Mouse (Mus musculus) macrophage (primary cell): ENCODE results near the gene Tmtc4. TPM values are rescaled to one million over a fixed set of nuclear protein-coding genes. Genes with fewer than 3 reads are reported as not detected.

Experiments used
- H3K27ac ChIP-seq: fragments of 350-480 bp; formaldehyde crosslinking; 2 replicates; pipeline ENCODE4 v1.9.0; 2021
- H3K36me3 ChIP-seq: fragments of 350-480 bp; formaldehyde crosslinking; 2 replicates; pipeline ENCODE4 v1.9.0; 2021; ENCODE audit errors: inconsistent target
- H3K4me3 ChIP-seq: fragments of 350-480 bp; formaldehyde crosslinking; 2 replicates; pipeline ENCODE4 v1.9.0; 2021; ENCODE audit errors: inconsistent target
- H3K79me2 ChIP-seq: fragments of 350-480 bp; formaldehyde crosslinking; 2 replicates; pipeline ENCODE4 v1.9.0; 2021; ENCODE audit errors: inconsistent target
- WGBS: methylation state at CpG from one replicate; pipeline ENCODE4 v1.1.7; 2026; ENCODE audit warnings: inconsistent platforms; ENCODE audit not compliant: missing documents; 5-methylcytosine and 5-hydroxymethylcytosine counted together
- polyA plus RNA-seq: library from polyadenylated mRNA; stranded (reverse); fragments of 250-400 nt; gene quantifications from 3 replicates; pipeline ENCODE4 v1.2.4, GENCODE M21; 2018; ENCODE audit warnings: inconsistent platforms

The Tmtc4 gene
- polyA plus RNA-seq, 1 experiment from 2014 or later, result 2.6 TPM

- 88% methylated on average over 2 of the region's 2 CpGs for WGBS
- no peak overlapping the region for H3K27ac ChIP-seq
- no peaks in the 10 kb centered on the region for H3K36me3 ChIP-seq
- H3K79me2 ChIP-seq, result no peaks in the 10 kb centered on the region
- no peak overlapping the region for H3K4me3 ChIP-seq
These were observed 82.1 kb downstream of the Tmtc4 start for GRCm38 (mm10) chr14:122901715-122902114.

GRCm38 (mm10) chr14:122901177-122901576, 82.7 kb downstream of the Tmtc4 start:
- Histone ChIP-seq H3K27ac (no peak overlapping the region), H3K4me3 (no peak overlapping the region), H3K36me3 (no peaks in the 10 kb centered on the region), H3K79me2 (no peaks in the 10 kb centered on the region)
- WGBS, result 97% methylated on average over 3 of the region's 3 CpGs

DNA sequence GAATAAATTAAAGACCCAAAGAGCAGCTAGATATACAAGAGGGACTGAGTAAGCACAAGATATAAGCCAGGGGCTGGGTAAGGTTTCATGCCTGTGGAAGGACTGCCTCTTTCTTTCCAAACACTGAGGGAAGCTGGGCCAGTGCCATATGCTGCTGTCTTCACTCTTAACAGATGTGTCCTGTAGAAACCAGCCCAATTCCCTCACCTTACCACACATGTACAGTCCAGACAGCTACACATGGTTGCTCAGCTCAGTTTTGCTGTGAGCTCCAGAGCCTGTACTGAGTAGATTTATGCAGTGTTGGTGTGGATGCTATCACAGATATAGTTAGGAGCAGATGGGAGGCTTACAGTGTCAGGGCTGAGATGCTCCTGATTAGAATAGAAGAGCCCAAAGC, 83.2 kb downstream of the Tmtc4 start:
- no peak overlapping the region for H3K27ac ChIP-seq
- no peak overlapping the region for H3K4me3 ChIP-seq
- H3K36me3 ChIP-seq, result no peaks in the 10 kb centered on the region
- no peaks in the 10 kb centered on the region for H3K79me2 ChIP-seq

GRCm38 (mm10) chr14:122898550-122898949, 85.3 kb downstream of the Tmtc4 start:
- Histone ChIP-seq H3K79me2 (no peaks in the 10 kb centered on the region), H3K36me3 (no peaks in the 10 kb centered on the region), H3K27ac (no peak overlapping the region), H3K4me3 (no peak overlapping the region)

GRCm38 (mm10) chr14:122896106-122896505, 87.7 kb downstream of the Tmtc4 start:
- Histone ChIP-seq H3K4me3 (no peak overlapping the region), H3K79me2 (no peaks in the 10 kb centered on the region), H3K36me3 (peaks cover 6% of the 10 kb centered on the region; the same call in 1 of the 2 replicates), H3K27ac (no peak overlapping the region)
- 100% methylated on average over 1 of the region's 1 CpGs for WGBS

DNA sequence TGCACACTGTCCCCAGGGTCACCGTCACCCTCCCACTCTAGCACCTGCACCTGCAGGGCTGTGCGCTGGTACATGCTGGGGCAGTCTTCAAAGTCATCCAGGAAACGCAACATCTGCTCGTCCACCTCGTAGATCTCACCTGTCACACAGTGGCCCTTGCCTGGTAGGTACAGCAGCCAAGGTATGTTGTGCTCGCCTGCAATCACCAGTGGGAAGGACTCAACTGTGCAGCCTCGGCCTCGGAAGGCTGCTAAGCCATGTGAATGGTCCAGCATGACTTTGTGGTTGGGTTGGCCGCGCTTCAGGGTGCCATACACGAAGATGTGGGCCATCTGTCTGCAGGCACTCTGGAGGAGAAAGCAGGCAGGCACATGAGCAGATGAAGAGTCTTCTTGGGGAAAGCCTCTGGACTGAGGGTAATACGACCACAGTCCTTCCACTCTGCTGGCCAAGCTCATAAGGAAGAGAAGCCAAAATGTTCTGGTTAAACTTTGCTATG, 92.3 kb downstream of the Tmtc4 start:
- Histone ChIP-seq H3K27ac (no peak overlapping the region), H3K79me2 (no peaks in the 10 kb centered on the region), H3K36me3 (peaks cover 6% of the 10 kb centered on the region; the same call in 1 of the 2 replicates), H3K4me3 (no peak overlapping the region)
- 87% methylated on average over 12 of the region's 12 CpGs for WGBS

- 100% methylated on average over 1 of the region's 1 CpGs for WGBS
- H3K4me3 ChIP-seq, result no peak overlapping the region
- H3K27ac ChIP-seq, result no peak overlapping the region
- peaks cover 6% of the 10 kb centered on the region; the same call in 1 of the 2 replicates for H3K36me3 ChIP-seq
- H3K79me2 ChIP-seq, result no peaks in the 10 kb centered on the region
These were observed 95.4 kb downstream of the Tmtc4 start for GRCm38 (mm10) chr14:122888480-122888872.

- Histone ChIP-seq H3K79me2 (no peaks in the 10 kb centered on the region), H3K36me3 (peaks cover 6% of the 10 kb centered on the region; the same call in 1 of the 2 replicates), H3K4me3 (no peak overlapping the region), H3K27ac (no peak overlapping the region)
- WGBS, result 98% methylated on average over 3 of the region's 3 CpGs
These were observed 95.9 kb downstream of the Tmtc4 start for GRCm38 (mm10) chr14:122887702-122888479.

- 44% methylated on average over 1 of the region's 1 CpGs for WGBS
These were observed 96.6 kb downstream of the Tmtc4 start for GRCm38 (mm10) chr14:122887278-122887677.

GRCm38 (mm10) chr14:122885893-122886292, 97.9 kb downstream of the Tmtc4 start:
- no peak overlapping the region for H3K27ac ChIP-seq
- no peaks in the 10 kb centered on the region for H3K79me2 ChIP-seq
- no peaks in the 10 kb centered on the region; the same call in 1 of the 2 replicates for H3K36me3 ChIP-seq
- no peak overlapping the region for H3K4me3 ChIP-seq
- 96% methylated on average over 7 of the region's 7 CpGs for WGBS

More at GRCm38 (mm10) chr14:122887278-122887677, 96.6 kb downstream of the Tmtc4 start:
- Histone ChIP-seq H3K4me3 (no peak overlapping the region), H3K79me2 (no peaks in the 10 kb centered on the region), H3K36me3 (peaks cover 6% of the 10 kb centered on the region; the same call in 1 of the 2 replicates), H3K27ac (no peak overlapping the region)

DNA sequence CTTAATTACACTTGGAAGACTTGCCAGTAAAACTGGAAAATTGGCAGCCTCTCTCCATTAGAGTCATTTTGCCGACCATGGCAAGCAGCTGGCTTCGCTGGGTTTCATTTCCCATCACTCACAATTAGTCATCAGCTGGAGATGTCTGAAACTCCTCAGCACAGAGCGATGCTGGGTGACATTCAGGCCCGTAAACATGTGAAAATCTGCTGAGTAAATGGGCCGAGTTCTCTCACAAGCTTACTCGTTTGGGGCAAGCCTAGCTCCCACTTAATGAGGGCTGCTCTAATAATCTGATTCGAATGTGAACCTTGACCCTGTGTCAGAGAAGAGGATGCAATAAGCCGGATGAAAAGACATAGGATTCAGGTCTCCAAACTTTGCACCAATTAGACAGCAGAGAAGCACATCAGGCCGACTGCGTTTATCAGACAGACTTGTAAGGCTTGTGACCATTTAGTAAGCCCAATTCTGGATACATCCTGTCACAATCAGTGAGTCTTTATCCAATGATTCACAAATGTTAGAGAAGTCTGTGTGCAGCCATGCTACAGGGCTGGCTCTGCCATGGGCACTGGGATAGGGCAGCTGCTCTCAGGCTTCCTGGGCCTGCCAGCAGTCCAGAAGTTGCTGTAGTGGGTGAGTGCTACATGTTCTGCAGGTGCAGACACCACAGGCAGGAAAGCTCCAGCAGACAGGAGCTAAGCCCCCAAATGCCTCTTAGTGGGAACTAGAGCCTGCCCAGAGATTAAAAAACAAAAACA, 99.8 kb downstream of the Tmtc4 start:
- 84% methylated on average over 10 of the region's 10 CpGs for WGBS
- no peak overlapping the region for H3K4me3 ChIP-seq
- H3K27ac ChIP-seq, result no peak overlapping the region
- H3K79me2 ChIP-seq, result no peaks in the 10 kb centered on the region
- no peaks in the 10 kb centered on the region for H3K36me3 ChIP-seq

DNA sequence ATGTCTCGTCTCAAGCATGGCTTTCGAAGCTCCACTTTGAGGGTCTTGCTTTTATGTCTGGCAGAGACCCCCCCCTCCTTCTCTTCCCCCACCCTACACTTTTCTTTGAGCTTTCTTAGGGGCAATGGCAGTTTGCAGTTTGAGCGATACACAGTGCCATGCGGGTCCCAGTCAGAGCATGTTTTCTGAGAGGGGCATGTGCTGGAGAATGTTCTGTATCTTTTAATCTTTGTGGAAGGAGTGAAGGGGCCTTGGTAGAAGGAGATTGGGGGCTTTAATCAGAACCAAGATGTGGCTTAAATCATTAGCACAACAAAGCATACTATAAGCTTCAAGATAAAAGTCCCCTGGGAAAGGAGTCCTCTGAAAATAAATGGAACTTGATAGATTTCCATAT, 100.4 kb downstream of the Tmtc4 start:
- no peaks in the 10 kb centered on the region for H3K36me3 ChIP-seq
- H3K79me2 ChIP-seq, result no peaks in the 10 kb centered on the region
- 92% methylated on average over 4 of the region's 4 CpGs for WGBS
- no peak overlapping the region for H3K27ac ChIP-seq
- H3K4me3 ChIP-seq, result no peak overlapping the region

GRCm38 (mm10) chr14:122882795-122883409, 100.9 kb downstream of the Tmtc4 start:
- Histone ChIP-seq H3K27ac (no peak overlapping the region), H3K79me2 (no peaks in the 10 kb centered on the region), H3K36me3 (no peaks in the 10 kb centered on the region), H3K4me3 (no peak overlapping the region)
- WGBS, result 94% methylated on average over 5 of the region's 7 CpGs

DNA sequence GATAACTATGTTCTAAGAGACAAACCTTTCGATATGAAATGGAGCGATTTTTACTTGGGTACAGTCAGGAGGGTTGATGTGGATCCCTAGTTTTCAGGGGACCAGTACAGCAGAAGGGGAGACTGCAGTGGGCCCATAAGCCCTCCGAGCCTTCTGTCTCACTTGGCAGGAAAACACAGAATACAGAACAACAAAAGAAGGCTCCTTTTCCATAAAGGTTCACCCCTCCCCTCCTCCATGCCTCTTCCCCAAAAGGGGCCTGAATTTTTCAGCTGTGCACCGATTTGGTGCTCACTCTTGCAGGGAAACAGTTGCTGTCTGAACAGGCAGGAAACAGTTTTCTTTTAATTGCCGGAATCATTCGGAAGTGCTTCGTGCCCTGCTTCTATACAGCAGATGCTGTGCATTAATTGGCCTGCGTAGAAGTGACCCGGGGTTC, 101.6 kb downstream of the Tmtc4 start:
- WGBS, result 96% methylated on average over 9 of the region's 9 CpGs
- Histone ChIP-seq H3K79me2 (no peaks in the 10 kb centered on the region), H3K27ac (no peak overlapping the region), H3K4me3 (no peak overlapping the region), H3K36me3 (no peaks in the 10 kb centered on the region)

DNA sequence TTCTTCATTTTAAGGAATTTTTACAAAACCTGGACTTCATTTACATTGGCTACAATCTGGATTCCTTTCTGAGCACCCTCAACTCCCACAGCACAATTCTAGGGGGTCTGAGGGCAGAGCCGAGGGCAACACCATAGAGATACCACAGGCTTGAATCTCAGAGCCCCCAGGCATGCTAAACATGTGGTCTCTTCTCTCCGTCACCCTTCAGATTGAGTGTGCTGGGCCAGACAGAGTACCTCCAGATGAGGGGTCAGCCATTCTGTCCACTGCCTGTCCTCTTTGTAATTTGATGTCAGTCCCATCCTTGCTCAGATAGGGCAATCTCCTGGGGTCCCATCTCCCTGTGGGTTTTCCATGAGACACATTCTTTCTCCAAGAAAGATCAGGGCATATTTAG, 102.1 kb downstream of the Tmtc4 start:
- H3K36me3 ChIP-seq, result no peaks in the 10 kb centered on the region
- no peak overlapping the region for H3K4me3 ChIP-seq
- H3K27ac ChIP-seq, result no peak overlapping the region
- H3K79me2 ChIP-seq, result no peaks in the 10 kb centered on the region
- 98% methylated on average over 2 of the region's 2 CpGs for WGBS
